Comparison of ENCODE assay signal across 38 mouse cellular contexts in genomic region chr7:62851471-62851870, GRCm38 (mm10). TPM values are rescaled to one million over a fixed set of nuclear protein-coding genes. Genes with fewer than 3 reads are reported as not detected.
"Had no signal": no experiment of that assay in that cellular context is flagged by ENCODE, and none has a peak within 500 bp of the region (broad histone marks: within the 10 kb centered on the region; RNA-seq: fewer than 3 reads in every experiment).

No protein-coding gene starts in this region.

- H3K9me3 ChIP-seq: embryonic facial prominence, embryonic 15.5 days; forebrain, embryonic 15.5 days had no signal

- H3K27ac ChIP-seq: embryonic facial prominence, embryonic 10.5 days; embryonic facial prominence, embryonic 12.5 days; embryonic facial prominence, embryonic 13.5 days; embryonic facial prominence, embryonic 15.5 days; forebrain, embryonic 10.5 days; forebrain, embryonic 12.5 days; forebrain, embryonic 13.5 days; forebrain, embryonic 15.5 days; gastrocnemius, adult 2 months; heart, adult 2 months; heart, embryonic 10.5 days had no signal

- H3K36me3 ChIP-seq: embryonic facial prominence, embryonic 10.5 days; embryonic facial prominence, embryonic 12.5 days; embryonic facial prominence, embryonic 13.5 days; embryonic facial prominence, embryonic 15.5 days; forebrain, embryonic 10.5 days; forebrain, embryonic 12.5 days; forebrain, embryonic 15.5 days; heart, embryonic 10.5 days had no signal

- H3K27me3 ChIP-seq: embryonic facial prominence, embryonic 12.5 days; embryonic facial prominence, embryonic 13.5 days; embryonic facial prominence, embryonic 15.5 days; forebrain, embryonic 12.5 days; forebrain, embryonic 13.5 days; forebrain, embryonic 15.5 days had no signal

- DNase-seq: cerebellum, postnatal 10 days; cerebellum, postnatal 14 days; cerebellum, postnatal 25 days; cerebellum, postnatal 36 days; embryo, embryonic 11 days; forebrain, postnatal 0 days; gastrocnemius, adult 2 months; gastrocnemius, postnatal 10 days; gastrocnemius, postnatal 14 days; gastrocnemius, postnatal 25 days; gastrocnemius, postnatal 36 days; heart, adult 11 months; heart, adult 18-20 months; heart, adult 2 months had no signal

- H3K4me3 ChIP-seq: embryonic facial prominence, embryonic 10.5 days; embryonic facial prominence, embryonic 12.5 days; embryonic facial prominence, embryonic 13.5 days; embryonic facial prominence, embryonic 15.5 days; erythroblast, embryonic 14.5 days; forebrain, embryonic 10.5 days; forebrain, embryonic 12.5 days; forebrain, embryonic 13.5 days; forebrain, embryonic 15.5 days; gastrocnemius, adult 2 months; heart, adult 2 months; heart, embryonic 10.5 days had no signal

- H3K9ac ChIP-seq: embryonic facial prominence, embryonic 12.5 days; embryonic facial prominence, embryonic 13.5 days; embryonic facial prominence, embryonic 15.5 days; forebrain, embryonic 12.5 days; forebrain, embryonic 13.5 days; forebrain, embryonic 15.5 days; forebrain, postnatal 0 days had no signal

- H3K4me1 ChIP-seq: embryonic facial prominence, embryonic 10.5 days; embryonic facial prominence, embryonic 12.5 days; embryonic facial prominence, embryonic 13.5 days; embryonic facial prominence, embryonic 15.5 days; forebrain, embryonic 10.5 days; forebrain, embryonic 12.5 days; forebrain, embryonic 13.5 days; forebrain, embryonic 15.5 days; heart, embryonic 10.5 days had no signal

RNA-seq across cellular contexts. Expression of gene A26c2, which starts 28.0 kb away (rescaled TPM):
- total RNA-seq: common myeloid progenitor, adult 5-6 weeks; forebrain, postnatal 0 days; gastrocnemius, adult 2 months; gastrocnemius, adult 8-10 months; gastrocnemius, postnatal 10 days; gastrocnemius, postnatal 14 days; gastrocnemius, postnatal 25 days; gastrocnemius, postnatal 36 days; gastrocnemius, postnatal 4 days; granulocyte monocyte progenitor cell, adult 5-6 weeks; heart, adult 18-20 months; heart, adult 2 months; heart, adult 8-10 months had no signal
- polyA plus RNA-seq: cortical plate, adult 2 months; embryonic facial prominence, embryonic 10.5 days; embryonic facial prominence, embryonic 11.5 days; embryonic facial prominence, embryonic 12.5 days; embryonic facial prominence, embryonic 13.5 days; embryonic facial prominence, embryonic 14.5 days; embryonic facial prominence, embryonic 15.5 days; erythroblast, embryonic 14.5 days; forebrain, embryonic 10.5 days; forebrain, embryonic 11.5 days; forebrain, embryonic 12.5 days; forebrain, embryonic 13.5 days; forebrain, embryonic 14.5 days; forebrain, embryonic 15.5 days; forebrain, embryonic 16.5 days; forebrain, postnatal 0 days; frontal cortex, adult 2 months; gonadal fat pad, adult 2 months; heart, adult 2 months; heart, embryonic 10.5 days; heart, embryonic 11.5 days had no signal
